In the genomic region with DNA sequence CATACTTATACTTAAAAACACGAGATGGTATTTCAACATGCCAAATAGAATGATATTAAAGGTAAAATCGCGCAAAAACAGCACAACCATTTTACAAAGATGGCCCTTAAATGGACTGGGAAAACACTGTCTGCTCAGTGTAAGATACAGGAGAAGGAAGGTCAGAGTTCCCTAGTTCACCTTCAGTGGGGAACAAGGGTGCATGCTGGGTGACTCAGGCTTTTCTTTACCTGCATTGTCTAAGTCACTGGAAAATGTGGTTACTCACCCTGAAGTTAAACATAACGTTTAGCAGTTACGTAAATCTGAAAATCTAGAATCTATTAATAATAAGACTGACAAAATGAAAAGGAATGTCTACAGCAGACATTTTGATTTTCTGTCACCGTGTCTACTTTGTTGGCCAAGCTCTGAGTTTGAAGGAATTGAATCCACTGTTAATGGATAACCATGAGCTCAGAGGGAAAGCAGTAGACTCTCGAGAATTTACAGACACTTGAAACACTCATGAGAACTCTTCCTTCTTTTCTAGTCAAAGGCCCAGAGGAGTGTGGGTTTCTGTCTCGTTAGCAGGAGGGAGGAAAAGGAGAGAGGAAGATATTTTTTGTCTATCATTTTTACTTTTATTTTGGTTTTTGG, we compare ENCODE assay signal across 14 mouse cellular contexts.
"Had no signal": no experiment of that assay in that cellular context is flagged by ENCODE, and none has a peak within 500 bp of the region (broad histone marks: within the 10 kb centered on the region; RNA-seq: fewer than 3 reads in every experiment).

No protein-coding gene starts in this region.

- H3K27me3 ChIP-seq: limb, embryonic 13.5 days; neural tube, embryonic 15.5 days had no signal

- H3K4me1 ChIP-seq: neural tube, embryonic 15.5 days had no signal

- H3K9ac ChIP-seq: limb, embryonic 13.5 days; liver, embryonic 14.5 days; neural tube, embryonic 15.5 days had no signal

- H3K36me3 ChIP-seq: limb, embryonic 13.5 days; midbrain, embryonic 10.5 days; neural tube, embryonic 15.5 days had no signal

- H3K27ac ChIP-seq: limb, embryonic 13.5 days; liver, embryonic 14.5 days; midbrain, embryonic 10.5 days; neural tube, embryonic 15.5 days had no signal

- ATAC-seq: intestine, embryonic 16.5 days had no signal

- H3K4me2 ChIP-seq: limb, embryonic 13.5 days; neural tube, embryonic 15.5 days had no signal

- H3K4me3 ChIP-seq: limb, embryonic 13.5 days; midbrain, embryonic 10.5 days; myocyte; neural tube, embryonic 15.5 days had no signal

- H3K9me3 ChIP-seq: limb, embryonic 13.5 days; midbrain, embryonic 10.5 days; neural tube, embryonic 15.5 days had no signal

- DNase-seq: kidney, adult 9 months; kidney, postnatal 10 days; left cerebral cortex, postnatal 4 days; lung, adult 2 months; lung, postnatal 36 days; midbrain, embryonic 14.5 days; thymus, adult 2 months; thymus, postnatal 25 days had no signal
